Mouse (Mus musculus) cortical plate, adult 2 months (tissue): ENCODE results near the gene Olfr1006. TPM values are rescaled to one million over a fixed set of nuclear protein-coding genes. Genes with fewer than 3 reads are reported as not detected.
"Not testable (repeated sequence)": the region's sequence is repeated elsewhere in the genome, so short reads cannot be mapped to it uniquely, and the experiment has no call there.

Experiments
- H3K27ac ChIP-seq: fragments of 200-500 bp; 2 replicates; pipeline ENCODE4 v1.5.1; 2012; ENCODE audit warnings: low read length, control low read depth, inconsistent platforms; ENCODE audit not compliant: insufficient read depth
- H3K4me1 ChIP-seq: fragments of 200-500 bp; 2 replicates; pipeline ENCODE4 v1.6.1; 2011; ENCODE audit warnings: low read length; ENCODE audit not compliant: control insufficient read depth, insufficient read depth
- H3K4me3 ChIP-seq: fragments of 200-500 bp; 2 replicates; pipeline ENCODE4 v1.5.1; 2011; ENCODE audit warnings: mild to moderate bottlenecking, low read length, control low read depth; ENCODE audit not compliant: insufficient read depth
- CTCF ChIP-seq: fragments of 200-500 bp; IDR thresholded peaks from 2 replicates; pipeline ENCODE4 v1.5.1; 2011; ENCODE audit warnings: mild to moderate bottlenecking, control low read depth, low read length; ENCODE audit not compliant: insufficient read depth; ENCODE audit errors: extremely low read depth
- POLR2A ChIP-seq: fragments of 200-500 bp; IDR thresholded peaks from 2 replicates; pipeline ENCODE4 v1.6.1; 2011; ENCODE audit warnings: mild to moderate bottlenecking, low read length, control low read depth; ENCODE audit not compliant: insufficient read depth; ENCODE audit errors: extremely low read depth
- polyA plus RNA-seq: library from polyadenylated mRNA; depleted of rRNA; stranded (reverse); fragments of >200 nt; gene quantifications from 2 replicates; pipeline ENCODE4 v1.2.3, GENCODE M21; 2012; rRNA removed

Gene Olfr1006
- polyA plus RNA-seq, result not detected in 2 replicates

- no peak within 1 kb of the TSS for H3K4me3 ChIP-seq
- TF ChIP-seq CTCF (no peak), POLR2A (no peak)
- H3K4me1 ChIP-seq, result no peaks in the 10 kb centered on the region
- H3K27ac ChIP-seq, result no peak within 1 kb of the TSS
Observed at GRCm38 (mm10) chr2:85678667-85679066, at the start of gene Olfr1006. Olfr1006 (minus strand) TSS chr2:85678767.

- no peak overlapping the region for H3K4me3 ChIP-seq
- no peak overlapping the region for H3K27ac ChIP-seq
- TF ChIP-seq CTCF, result peak; percentile 37; the same call in 1 of the 2 replicates
- TF ChIP-seq POLR2A, result no peak
- no peaks in the 10 kb centered on the region for H3K4me1 ChIP-seq
Observed at GRCm38 (mm10) chr2:85725793-85726192, 47.2 kb upstream of the Olfr1006 start.

- H3K4me1 ChIP-seq, result no peaks in the 10 kb centered on the region
- H3K4me3 ChIP-seq, result no peak within 1 kb of the TSS
- H3K27ac ChIP-seq, result no peak within 1 kb of the TSS
- no peak for TF ChIP-seq CTCF
- TF ChIP-seq POLR2A, result no peak
Observed at GRCm38 (mm10) chr2:85715119-85715518, 36.6 kb upstream of the Olfr1006 start, which contains the start of gene Olfr1009. Olfr1009 (plus strand) TSS chr2:85715419.

- TF ChIP-seq POLR2A, result no peak
- TF ChIP-seq CTCF, result no peak
- no peaks in the 10 kb centered on the region for H3K4me1 ChIP-seq
- H3K4me3 ChIP-seq, result no peak overlapping the region
- no peak overlapping the region for H3K27ac ChIP-seq
Observed at GRCm38 (mm10) chr2:85711159-85711558, 32.6 kb upstream of the Olfr1006 start.

GRCm38 (mm10) chr2:85710680-85711079 is 32.1 kb upstream of the Olfr1006 start:
- H3K27ac ChIP-seq, H3K4me1 ChIP-seq, H3K4me3 ChIP-seq: not testable (repeated sequence)

- no peak for TF ChIP-seq CTCF
- TF ChIP-seq POLR2A, result no peak
- Histone ChIP-seq H3K4me1 (no peaks in the 10 kb centered on the region), H3K27ac (no peak within 1 kb of the TSS), H3K4me3 (no peak within 1 kb of the TSS)
Observed at GRCm38 (mm10) chr2:85689131-85689530, 10.6 kb upstream of the Olfr1006 start, which contains the start of gene Olfr1008. Olfr1008 (plus strand) TSS chr2:85689431.

- not testable (repeated sequence) for H3K27ac ChIP-seq, H3K4me3 ChIP-seq, H3K4me1 ChIP-seq
Observed at GRCm38 (mm10) chr2:85664355-85664754, 14.2 kb downstream of the Olfr1006 start, which contains the start of gene Olfr154. Olfr154 (minus strand) TSS chr2:85664455.

- Histone ChIP-seq H3K4me1 (no peaks in the 10 kb centered on the region), H3K27ac (no peak within 1 kb of the TSS), H3K4me3 (no peak within 1 kb of the TSS)
- TF ChIP-seq CTCF (no peak), POLR2A (no peak)
Observed at GRCm38 (mm10) chr2:85650604-85651003, 28.0 kb downstream of the Olfr1006 start, which contains the start of gene Olfr1002. Olfr1002 (minus strand) TSS chr2:85650704.

Other genes with a start within 250 kb of the Olfr1006 start
- gene Olfr994, start 242.3 kb downstream of the Olfr1006 start, polyA plus RNA-seq, result not detected in 2 replicates
- not detected in 2 replicates for gene Olfr995, start 235.1 kb downstream of the Olfr1006 start, polyA plus RNA-seq
- 0.06 TPM in 1 of 2 replicates, not detected in the other for gene 4833423E24Rik, start 159.7 kb downstream of the Olfr1006 start, polyA plus RNA-seq
- gene Olfr996, start 99.6 kb downstream of the Olfr1006 start, polyA plus RNA-seq, result not detected in 2 replicates
- not detected in 2 replicates for gene Olfr998, start 89.8 kb downstream of the Olfr1006 start, polyA plus RNA-seq
- not detected in 2 replicates for gene Olfr1000, start 66.9 kb downstream of the Olfr1006 start, polyA plus RNA-seq
- not detected in 2 replicates for gene Olfr1002, start 28.1 kb downstream of the Olfr1006 start, polyA plus RNA-seq
- not detected in 2 replicates for gene Olfr154, start 14.3 kb downstream of the Olfr1006 start, polyA plus RNA-seq
- not detected in 2 replicates for gene Olfr1008, start 10.7 kb upstream of the Olfr1006 start, polyA plus RNA-seq
- not detected in 2 replicates for gene Olfr1009, start 36.7 kb upstream of the Olfr1006 start, polyA plus RNA-seq
- not detected in 2 replicates for gene Olfr1012, start 84.0 kb upstream of the Olfr1006 start, polyA plus RNA-seq
- not detected in 2 replicates for gene Olfr1013, start 88.3 kb upstream of the Olfr1006 start, polyA plus RNA-seq
- not detected in 2 replicates for gene Olfr1014, start 93.9 kb upstream of the Olfr1006 start, polyA plus RNA-seq
- not detected in 2 replicates for gene Olfr1015, start 103.2 kb upstream of the Olfr1006 start, polyA plus RNA-seq
- gene Olfr1016, start 123.8 kb upstream of the Olfr1006 start, polyA plus RNA-seq, result not detected in 2 replicates
- not detected in 2 replicates for gene Olfr1018, start 139.7 kb upstream of the Olfr1006 start, polyA plus RNA-seq
- not detected in 2 replicates for gene Olfr1019, start 166.7 kb upstream of the Olfr1006 start, polyA plus RNA-seq
- gene Olfr1020, start 168.3 kb upstream of the Olfr1006 start, polyA plus RNA-seq, result not detected in 2 replicates
- not detected in 2 replicates for gene Olfr1022, start 189.8 kb upstream of the Olfr1006 start, polyA plus RNA-seq
- gene Olfr1023, start 206.9 kb upstream of the Olfr1006 start, polyA plus RNA-seq, result not detected in 2 replicates
- gene Olfr1024, start 226.3 kb upstream of the Olfr1006 start, polyA plus RNA-seq, result not detected in 2 replicates
- gene Olfr1025-ps1, start 236.4 kb upstream of the Olfr1006 start, polyA plus RNA-seq, result not detected in 2 replicates
- gene Olfr1026, start 242.8 kb upstream of the Olfr1006 start, polyA plus RNA-seq, result not detected in 2 replicates